Mouse (Mus musculus) CD4-positive, CD25-positive, alpha-beta regulatory T cell, adult 4 months (primary cell): Measurements from ENCODE around the gene Dpp3. TPM values are rescaled to one million over a fixed set of nuclear protein-coding genes. Genes with fewer than 3 reads are reported as not detected.
"Not testable (repeated sequence)": the region's sequence is repeated elsewhere in the genome, so short reads cannot be mapped to it uniquely, and the experiment has no call there.

Experiments used
- ATAC-seq: one replicate; pipeline ENCODE4 v1.8.0; 2017
- polyA plus RNA-seq, 2 experiments: library from polyadenylated mRNA; unstranded; fragments of 100-300 nt; shearing (Covaris generic); gene quantifications; one replicate each; pipeline ENCODE4 v1.2.1; 2017

Gene Dpp3
- polyA plus RNA-seq, 2 experiments from 2014 or later, result 39.4 to 67.8 TPM

DNA sequence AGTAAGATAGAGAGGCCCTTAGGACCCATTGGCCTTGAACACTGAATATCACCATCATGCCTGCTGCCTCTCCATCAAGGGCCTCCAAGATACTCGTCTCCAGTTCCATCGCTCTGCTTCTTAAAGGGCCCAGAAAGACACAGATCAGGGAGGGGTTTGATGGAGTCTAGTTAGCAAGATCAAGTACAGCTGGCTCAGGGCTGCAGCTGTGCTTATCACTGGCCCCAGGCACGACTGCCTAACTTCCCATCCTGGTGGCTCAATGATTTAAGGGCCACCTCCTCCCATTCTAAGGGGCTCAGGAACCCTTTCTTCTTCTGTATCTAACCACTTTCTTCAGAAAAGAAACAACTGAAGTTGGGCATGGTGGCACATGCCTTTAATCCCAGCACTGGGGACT lies 36.3 kb downstream of the Dpp3 start:
- ATAC-seq, result no peak

DNA sequence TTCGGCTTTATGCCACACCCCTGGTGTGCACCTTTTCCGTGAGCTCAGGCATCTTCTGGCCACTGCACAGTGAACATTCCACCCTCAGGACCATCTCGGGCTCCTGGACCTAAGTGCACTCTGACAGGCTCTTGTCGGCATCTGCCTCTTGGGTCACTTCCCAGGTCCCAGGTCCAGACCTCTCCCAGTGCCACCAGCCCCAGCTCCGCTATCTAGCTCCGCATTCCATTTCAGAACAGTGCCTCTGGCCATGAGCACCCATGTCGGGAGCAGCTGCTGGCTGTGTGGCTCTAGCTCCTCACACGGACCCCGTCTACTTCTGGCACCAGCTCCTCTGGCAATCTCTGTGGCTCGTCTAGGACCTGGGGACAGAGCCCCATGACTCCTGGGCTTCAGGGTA lies 38.3 kb downstream of the Dpp3 start:
- ATAC-seq, result no peak

DNA sequence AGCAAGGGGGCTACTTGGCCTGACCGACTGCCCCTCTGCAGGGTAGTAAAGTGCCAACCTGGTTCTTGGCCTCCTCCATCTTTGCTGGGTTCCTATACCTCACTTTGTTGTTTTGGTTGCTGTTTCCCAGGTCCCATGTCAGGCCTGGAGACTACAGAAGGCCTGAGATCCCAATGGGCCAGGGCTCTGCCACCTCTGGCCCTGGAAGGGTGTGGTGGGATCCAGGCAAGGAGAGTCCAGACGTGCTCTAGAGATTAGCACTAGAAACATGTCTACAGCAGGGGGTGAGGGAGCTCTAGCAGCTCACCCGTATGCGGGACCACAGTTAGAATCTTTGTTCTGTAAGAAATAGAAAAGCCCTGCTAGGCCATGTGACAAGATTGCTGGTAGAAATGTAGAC lies 44.1 kb downstream of the Dpp3 start:
- no peak for ATAC-seq

DNA sequence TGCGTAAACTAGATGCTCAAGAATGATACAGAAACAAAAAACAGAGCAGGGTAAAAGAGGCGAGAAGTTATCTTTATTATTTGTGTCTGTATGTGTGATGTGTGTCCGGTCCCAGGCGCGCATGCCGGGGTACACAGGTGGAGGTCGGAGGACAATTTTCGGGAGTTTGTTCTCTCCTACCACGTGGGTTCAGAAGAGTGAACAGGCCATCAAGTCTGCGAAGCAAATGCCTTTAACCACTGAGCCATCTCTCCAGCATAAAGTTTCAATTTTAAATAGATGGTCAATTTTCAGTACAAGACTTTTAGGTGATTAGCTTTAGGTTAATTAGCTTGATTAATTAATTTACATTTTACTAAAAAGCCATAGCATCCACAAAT lies 48.8 kb downstream of the Dpp3 start:
- no peak for ATAC-seq

DNA sequence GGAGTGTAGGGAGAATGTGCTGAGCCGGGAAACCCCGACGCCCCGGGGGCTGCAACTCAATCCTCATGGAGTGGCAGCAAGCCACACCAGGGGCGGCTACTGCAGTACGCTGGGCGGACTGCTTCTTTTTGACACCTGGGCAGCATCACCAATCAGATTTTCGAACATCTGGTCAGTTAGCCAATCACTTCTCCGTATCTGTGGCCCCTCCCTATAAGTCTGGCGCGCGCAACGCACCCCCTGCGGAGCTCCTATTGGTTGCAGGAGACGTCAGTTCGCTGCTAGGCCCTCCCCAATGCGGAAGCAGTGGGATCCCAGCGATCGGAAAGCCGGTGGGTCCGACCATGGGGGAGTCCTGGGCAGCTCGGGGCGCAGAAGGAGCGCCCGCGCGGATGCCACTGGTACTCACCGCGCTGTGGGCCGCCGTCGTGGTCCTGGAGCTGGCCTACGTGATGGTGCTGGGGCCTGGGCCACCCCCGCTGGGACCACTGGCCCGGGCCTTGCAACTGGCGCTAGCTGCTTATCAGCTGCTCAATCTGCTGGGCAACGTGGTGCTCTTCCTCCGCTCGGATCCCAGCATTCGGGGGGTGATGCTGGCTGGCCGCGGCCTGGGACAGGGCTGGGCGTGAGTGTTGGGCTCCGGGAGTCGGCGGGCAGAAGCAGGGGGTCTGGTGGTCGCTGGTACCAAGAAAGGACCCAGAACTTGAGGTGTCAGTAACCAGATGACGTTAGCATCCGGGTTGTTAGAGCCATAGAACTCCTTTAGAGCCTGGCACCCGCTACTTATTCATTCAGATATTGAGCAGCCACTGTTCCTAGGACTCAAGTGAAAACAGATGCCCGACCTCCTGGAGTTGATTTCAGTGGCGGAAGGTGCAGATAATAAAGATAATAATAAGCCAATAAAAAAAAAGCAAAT lies 49.4 kb downstream of the Dpp3 start, which contains the start of gene Zdhhc24:
Gene Zdhhc24 (plus strand): TSS at position 264 of the 919 bp plus-strand sequence.
- peak; percentile 100 for ATAC-seq

DNA sequence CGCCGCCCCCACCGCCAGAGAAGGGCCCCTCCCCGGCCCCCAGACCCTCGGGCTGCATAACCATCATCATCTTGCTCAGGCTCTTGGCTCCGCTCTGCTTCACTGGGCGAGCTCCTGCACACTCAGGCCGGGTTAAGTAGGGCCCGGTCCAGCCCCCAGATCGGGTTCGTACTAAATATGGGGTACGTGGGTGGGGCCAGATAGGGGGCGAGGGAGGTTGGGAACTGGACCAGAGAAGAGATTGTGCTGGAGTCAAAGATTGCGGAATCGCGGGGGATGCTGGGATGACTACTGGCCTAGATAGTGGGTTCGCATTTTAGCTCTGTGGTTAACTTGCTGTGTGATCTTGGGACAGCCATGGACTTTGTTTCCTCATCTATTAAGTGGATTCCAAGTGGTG lies 50.3 kb downstream of the Dpp3 start, which contains the start of gene Actn3:
Gene Actn3 (minus strand): TSS at position 125 of the 400 bp plus-strand sequence.
- ATAC-seq, result no peak

DNA sequence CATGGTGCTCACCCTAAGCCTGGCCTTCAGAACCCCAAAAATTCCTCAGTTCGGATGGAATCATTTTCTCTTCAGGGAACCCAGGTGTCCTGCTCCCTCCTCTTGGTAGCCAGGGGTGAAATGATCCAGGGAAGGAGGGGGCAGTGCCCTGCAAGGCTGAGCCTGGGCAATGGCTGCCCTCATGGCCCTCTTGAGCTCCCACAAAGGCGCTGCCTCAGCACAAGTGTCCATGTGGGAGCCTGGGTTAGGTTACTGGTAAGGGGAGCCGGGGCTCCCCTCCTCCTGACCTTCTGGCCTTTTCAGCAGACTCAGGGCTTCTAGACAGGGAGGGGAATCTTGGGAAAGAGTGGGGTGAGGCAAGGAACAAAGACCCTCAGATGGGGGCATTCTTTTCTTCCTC lies 51.3 kb downstream of the Dpp3 start:
- no peak for ATAC-seq

DNA sequence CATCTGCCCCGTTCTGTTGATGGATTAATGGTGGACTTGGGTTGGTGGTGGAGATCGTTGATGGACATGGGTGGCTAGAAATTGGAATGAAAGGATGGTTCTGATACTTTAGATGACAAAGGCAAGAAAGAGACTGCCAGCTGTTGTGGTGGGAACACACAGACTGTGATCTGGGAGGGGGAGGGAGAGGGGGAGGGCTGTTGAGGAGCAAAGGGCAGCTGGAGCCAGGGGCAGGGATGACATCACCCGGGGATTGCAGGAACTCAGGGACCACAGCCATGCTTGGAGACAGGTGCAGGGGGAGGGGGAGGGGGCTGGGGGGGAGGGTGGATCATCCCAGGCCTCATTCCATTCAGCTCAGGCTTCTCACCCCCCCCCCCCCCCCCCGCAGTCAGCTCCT lies 51.8 kb downstream of the Dpp3 start:
- ATAC-seq, result no peak

DNA sequence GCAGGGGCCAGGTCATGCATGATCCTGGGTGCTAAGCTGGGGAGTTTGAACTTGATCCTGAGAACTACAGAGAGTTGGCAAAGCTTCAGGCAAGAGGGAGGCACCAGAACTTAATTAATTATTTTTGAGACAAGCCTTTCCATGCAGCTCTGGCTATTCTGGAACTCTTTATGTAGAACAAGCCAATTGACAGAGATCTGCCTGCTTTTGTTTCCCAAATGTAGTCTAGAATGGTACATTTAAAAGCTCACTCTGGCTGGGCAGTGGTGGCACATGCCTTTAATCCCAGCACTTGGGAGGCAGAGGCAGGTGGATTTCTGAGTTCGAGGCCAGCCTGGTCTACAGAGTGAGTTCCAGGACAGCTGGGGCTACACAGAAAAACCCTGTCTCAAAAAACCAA lies 53.5 kb downstream of the Dpp3 start:
- ATAC-seq, result not testable (repeated sequence)

DNA sequence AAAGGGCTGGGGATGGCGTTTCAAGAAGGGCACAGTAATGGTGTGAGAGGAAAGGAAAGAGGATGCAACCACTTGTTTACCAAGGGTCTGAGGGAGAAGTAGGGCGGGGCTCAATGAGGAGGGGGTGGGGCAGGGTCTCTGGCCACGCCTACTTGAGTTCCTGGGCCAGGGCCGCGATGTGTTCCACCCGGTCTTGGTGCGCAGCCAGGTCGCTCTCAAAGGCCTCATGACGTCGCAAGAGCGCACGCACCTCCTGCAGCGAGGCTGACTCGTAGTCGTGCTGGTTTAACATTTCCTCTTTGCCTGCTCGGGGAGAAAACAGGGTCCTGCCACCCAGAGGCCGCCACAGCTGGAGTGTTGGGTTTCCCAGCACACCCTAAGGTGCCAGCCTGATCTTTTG lies 62.9 kb downstream of the Dpp3 start:
- ATAC-seq, result no peak

DNA sequence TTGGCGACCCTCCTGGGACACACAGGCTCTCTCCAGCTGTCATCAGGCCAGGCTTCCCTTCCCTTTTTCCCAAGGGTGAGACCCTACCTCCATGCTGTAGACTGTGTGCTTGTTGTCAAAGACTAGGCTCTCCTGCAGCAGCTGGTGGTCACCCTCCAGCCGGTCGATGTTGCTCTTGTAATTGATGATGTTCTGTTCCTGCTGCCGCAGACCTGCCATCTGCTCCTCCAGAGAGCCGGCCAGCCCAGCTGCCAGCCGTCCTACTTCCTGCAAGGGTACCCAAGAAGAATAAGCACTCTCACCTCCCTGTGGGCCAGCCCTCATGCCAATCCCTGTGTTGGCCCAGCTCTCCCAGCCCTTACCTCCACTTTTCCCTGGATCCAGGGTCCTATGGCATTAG lies 65.0 kb downstream of the Dpp3 start:
- no peak for ATAC-seq

DNA sequence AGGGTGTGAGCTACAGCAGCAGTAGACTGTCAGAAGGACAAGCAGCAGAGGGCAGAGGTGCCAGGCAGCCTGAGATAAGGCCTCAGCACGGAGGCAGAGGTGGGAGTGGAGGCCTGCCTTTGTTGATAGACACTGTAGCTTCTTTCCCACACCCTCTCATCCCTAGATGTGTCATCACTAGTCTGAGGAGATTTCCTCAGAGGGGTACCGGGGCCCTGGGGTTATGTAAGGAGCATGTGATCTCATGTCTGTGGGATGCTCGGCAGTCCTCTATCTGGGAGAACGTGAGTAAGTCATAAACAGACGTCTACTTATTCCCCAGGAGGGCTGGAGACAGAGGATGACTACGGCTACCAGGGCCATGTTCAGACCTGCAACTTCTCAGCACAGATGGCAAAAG lies 69.0 kb downstream of the Dpp3 start:
- ATAC-seq, result no peak

Other genes starting within 250 kb of the Dpp3 start
- gene Gm960, start 229.6 kb downstream of the Dpp3 start, polyA plus RNA-seq, result not detected
- under 1 TPM; 0.13 to 0.18 TPM for gene Sptbn2, start 217.1 kb downstream of the Dpp3 start, polyA plus RNA-seq
- gene Rbm4b, start 171.8 kb downstream of the Dpp3 start, polyA plus RNA-seq, result 100 to 1,000 TPM; 105 to 151 TPM
- 10 to 100 TPM; 27.9 to 49.0 TPM for gene Rbm4, start 134.4 kb downstream of the Dpp3 start, polyA plus RNA-seq
- 10 to 100 TPM; 29.3 to 43.9 TPM for gene Gm21992, start 116.7 kb downstream of the Dpp3 start, polyA plus RNA-seq
- gene Rbm14, start 116.7 kb downstream of the Dpp3 start, polyA plus RNA-seq, result 10 to 100 TPM; 22.1 to 53.5 TPM
- gene Ccs, start 89.0 kb downstream of the Dpp3 start, polyA plus RNA-seq, result 100 to 1,000 TPM; 137 to 175 TPM
- gene Ccdc87, start 88.9 kb downstream of the Dpp3 start, polyA plus RNA-seq, result not detected
- 1 to 10 TPM; 2.0 to 4.8 TPM for gene Ctsf, start 73.2 kb downstream of the Dpp3 start, polyA plus RNA-seq
- not detected for gene Actn3, start 50.4 kb downstream of the Dpp3 start, polyA plus RNA-seq
- gene Zdhhc24, start 49.6 kb downstream of the Dpp3 start, polyA plus RNA-seq, result 1 to 10 TPM; 3.7 to 6.2 TPM
- 1 to 10 TPM in 1 of 2 experiments, under 1 TPM in 1; 0.38 to 1.7 TPM for gene Bbs1, start 21.7 kb downstream of the Dpp3 start, polyA plus RNA-seq
- under 1 TPM in 1 of 2 experiments, not detected in 1; 0.33 TPM for gene Peli3, start 14.8 kb upstream of the Dpp3 start, polyA plus RNA-seq
- 10 to 100 TPM; 75.6 to 83.6 TPM for gene Mrpl11, start 33.9 kb upstream of the Dpp3 start, polyA plus RNA-seq
- 1 to 10 TPM in 1 of 2 experiments, under 1 TPM in 1; 0.90 to 2.1 TPM for gene Npas4, start 62.0 kb upstream of the Dpp3 start, polyA plus RNA-seq
- gene Slc29a2, start 95.6 kb upstream of the Dpp3 start, polyA plus RNA-seq, result 1 to 10 TPM; 2.4 to 2.5 TPM
- 10 to 100 TPM; 11.9 to 20.5 TPM for gene B4gat1, start 110.5 kb upstream of the Dpp3 start, polyA plus RNA-seq
- under 1 TPM; 0.35 to 0.80 TPM for gene AC124502.3, start 110.6 kb upstream of the Dpp3 start, polyA plus RNA-seq
- gene Brms1, start 113.1 kb upstream of the Dpp3 start, polyA plus RNA-seq, result 100 to 1,000 TPM in 1 of 2 experiments, 10 to 100 TPM in 1; 85.7 to 136 TPM
- under 1 TPM; 0.14 to 0.17 TPM for gene Rin1, start 122.2 kb upstream of the Dpp3 start, polyA plus RNA-seq
- not detected for gene Cd248, start 139.8 kb upstream of the Dpp3 start, polyA plus RNA-seq
- not detected for gene Tmem151a, start 157.2 kb upstream of the Dpp3 start, polyA plus RNA-seq
- gene Yif1a, start 160.3 kb upstream of the Dpp3 start, polyA plus RNA-seq, result 10 to 100 TPM; 58.1 to 67.8 TPM
- gene Cnih2, start 170.2 kb upstream of the Dpp3 start, polyA plus RNA-seq, result under 1 TPM in 1 of 2 experiments, not detected in 1; 0.55 TPM
- gene Rab1b, start 178.8 kb upstream of the Dpp3 start, polyA plus RNA-seq, result 100 to 1,000 TPM in 1 of 2 experiments, 10 to 100 TPM in 1; 91.1 to 113 TPM
- gene Klc2, start 190.3 kb upstream of the Dpp3 start, polyA plus RNA-seq, result 1 to 10 TPM; 4.3 to 5.0 TPM